ENCODE assay signal across 18 mouse cellular contexts in the genomic region with DNA sequence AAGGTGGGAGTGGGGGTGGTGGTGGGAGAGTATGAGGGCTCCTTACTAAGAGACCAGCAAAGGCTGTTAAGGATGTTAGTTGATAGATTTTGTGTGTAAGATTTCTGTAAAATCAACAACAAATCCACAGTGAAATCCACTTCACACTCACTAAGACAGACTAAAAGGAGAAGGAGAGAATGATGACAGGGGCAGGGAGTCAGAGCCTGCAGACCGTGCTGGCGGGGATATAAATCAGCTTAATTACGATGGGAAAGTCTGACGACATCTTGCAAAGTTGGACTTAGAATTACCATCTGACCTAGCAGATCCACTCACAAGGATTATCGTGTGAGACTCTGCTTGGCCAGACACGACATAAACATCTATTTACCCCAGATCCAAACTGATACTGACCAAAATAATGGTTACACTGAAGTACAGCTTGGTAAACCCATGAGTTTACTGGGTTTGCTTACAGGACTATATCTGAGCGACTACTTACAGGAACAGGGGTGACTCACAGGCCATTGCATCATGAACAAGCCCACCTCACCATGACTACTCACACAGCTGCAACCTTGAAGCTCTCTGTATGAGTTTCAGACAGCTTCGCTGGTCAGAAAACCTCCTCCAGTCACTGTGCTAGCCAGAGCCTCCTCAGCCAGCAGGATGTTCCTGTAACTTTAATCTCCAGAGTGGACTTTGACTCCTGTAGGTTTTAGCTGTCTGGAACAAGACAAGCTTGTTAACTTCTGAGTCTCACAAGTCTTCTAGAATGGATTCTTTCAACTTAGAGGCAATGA. TPM values are rescaled to one million over a fixed set of nuclear protein-coding genes. Genes with fewer than 3 reads are reported as not detected.
DNase-seq lines count a peak whose midpoint lies in the region; ATAC-seq and TF ChIP-seq lines count a peak whose summit lies in the region.
"Had no signal": no experiment of that assay in that cellular context is flagged by ENCODE, and none has a peak within 500 bp of the region (broad histone marks: within the 10 kb centered on the region; RNA-seq: fewer than 3 reads in every experiment).

No protein-coding gene starts in this region.

- H3K4me1 ChIP-seq in intestine, embryonic 16.5 days (ENCODE audit: control insufficient read depth, insufficient read depth, low read length) = peaks cover 16% of the 10 kb centered on the region; the same call in 1 of the 2 replicates
- H3K4me1 ChIP-seq in stomach, postnatal 0 days (replicated peaks; ENCODE audit: control insufficient read depth, insufficient read depth) = no peaks in the 10 kb centered on the region
- H3K4me1 ChIP-seq: embryonic facial prominence, embryonic 15.5 days; hindbrain, embryonic 15.5 days; neural tube, embryonic 12.5 days had no signal

- H3K9me3 ChIP-seq in intestine, embryonic 16.5 days (ENCODE audit: control insufficient read depth, low read length) = no peaks in the 10 kb centered on the region
- no peaks in the 10 kb centered on the region for H3K9me3 ChIP-seq in stomach, postnatal 0 days (ENCODE audit: control insufficient read depth, low read length)
- H3K9me3 ChIP-seq: embryonic facial prominence, embryonic 15.5 days; G1E; hindbrain, embryonic 15.5 days; neural tube, embryonic 12.5 days had no signal

- no peak overlapping the region for H3K4me2 ChIP-seq in intestine, embryonic 16.5 days (ENCODE audit: low read depth, low read length)
- no peak overlapping the region for H3K4me2 ChIP-seq in stomach, postnatal 0 days (replicated peaks; ENCODE audit: low read depth)
- H3K4me2 ChIP-seq: embryonic facial prominence, embryonic 15.5 days; hindbrain, embryonic 15.5 days; neural tube, embryonic 12.5 days had no signal

- no peaks in the 10 kb centered on the region for H3K36me3 ChIP-seq in intestine, embryonic 16.5 days (ENCODE audit: control insufficient read depth, insufficient read depth, low read length)
- no peaks in the 10 kb centered on the region for H3K36me3 ChIP-seq in stomach, postnatal 0 days (ENCODE audit: control insufficient read depth, insufficient read depth, low read length)
- H3K36me3 ChIP-seq: embryonic facial prominence, embryonic 15.5 days; G1E; hindbrain, embryonic 15.5 days; neural tube, embryonic 12.5 days had no signal

- TF ChIP-seq CTCF in stomach, postnatal 0 days (IDR thresholded peaks at IDR 0.05; ENCODE audit: low read depth) = no peak

- peak; percentile 69 for ATAC-seq in intestine, embryonic 16.5 days
- peak; percentile 74; the same call in 1 of the 2 replicates for ATAC-seq in stomach, postnatal 0 days (ENCODE audit: low FRiP score, low TSS enrichment)
- no peak for ATAC-seq in erythroblast, adult 5-6 weeks (replicated peaks; ENCODE audit: low FRiP score, poor library complexity, severe bottlenecking)
- ATAC-seq: forebrain, postnatal 0 days had no signal

- H3K27me3 ChIP-seq in intestine, embryonic 16.5 days (replicated peaks; ENCODE audit: control insufficient read depth, insufficient read depth, low read length) = no peaks in the 10 kb centered on the region
- H3K27me3 ChIP-seq in stomach, postnatal 0 days (ENCODE audit: control insufficient read depth, insufficient read depth, low read length) = no peaks in the 10 kb centered on the region
- H3K27me3 ChIP-seq: embryonic facial prominence, embryonic 15.5 days; hindbrain, embryonic 15.5 days; neural tube, embryonic 12.5 days had no signal

- H3K9ac ChIP-seq in intestine, embryonic 16.5 days (ENCODE audit: low read depth, low read length) = no peak overlapping the region
- no peak overlapping the region for H3K9ac ChIP-seq in stomach, postnatal 0 days (ENCODE audit: low read length)
- H3K9ac ChIP-seq: embryonic facial prominence, embryonic 15.5 days; forebrain, postnatal 0 days; hindbrain, embryonic 15.5 days; neural tube, embryonic 12.5 days had no signal

- no peak for TF ChIP-seq EP300 in stomach, postnatal 0 days (optimal IDR thresholded peaks at IDR 0.05)

- peak; percentile 59 for DNase-seq in heart, adult 11 months
- no peak for DNase-seq in heart, adult 8-10 months (ENCODE audit: low spot score)
- peak; percentile 23 for DNase-seq in urinary bladder, postnatal 14 days (ENCODE audit: low spot score)
- no peak for DNase-seq in urinary bladder, postnatal 4 days (ENCODE audit: low spot score in 2 of 2)
- DNase-seq in stomach, postnatal 0 days (ENCODE audit: low spot score) = no peak
- no peak for DNase-seq in layer of hippocampus, adult 8-10 months (ENCODE audit: low spot score in 2 of 2)
- DNase-seq: B cell, adult 2 months; cerebellum, postnatal 25 days; forebrain, postnatal 0 days; lung, postnatal 4 days; midbrain, embryonic 14.5 days; thymus, adult 18-20 months had no signal

- H3K27ac ChIP-seq in intestine, embryonic 16.5 days (ENCODE audit: low read length) = no peak overlapping the region
- 0 out of 2 replicates have a peak overlapping the region, but pooled peaks have one; percentile 45 for H3K27ac ChIP-seq in stomach, postnatal 0 days (replicated peaks)
- H3K27ac ChIP-seq: embryonic facial prominence, embryonic 15.5 days; hindbrain, embryonic 15.5 days; neural tube, embryonic 12.5 days had no signal

- H3K4me3 ChIP-seq in intestine, embryonic 16.5 days (ENCODE audit: low read length) = no peak overlapping the region
- H3K4me3 ChIP-seq in stomach, postnatal 0 days (ENCODE audit: low read depth, low read length) = no peak overlapping the region
- H3K4me3 ChIP-seq: embryonic facial prominence, embryonic 15.5 days; hindbrain, embryonic 15.5 days; neural tube, embryonic 12.5 days had no signal

- 40% methylated on average over 8 of the region's 8 CpGs for WGBS in intestine, embryonic 16.5 days
- WGBS in stomach, postnatal 0 days = 40% methylated on average over 8 of the region's 8 CpGs

RNA-seq across cellular contexts. Expression of gene Ednra, which starts 50.5 kb away (rescaled TPM):
- total RNA-seq in heart, adult 8-10 months (2022) = 10 to 100 TPM; 28.9 to 43.3 (median 39.1) TPM
- 14.5 and 16.1 TPM in 2 replicates for polyA plus RNA-seq in intestine, embryonic 16.5 days (2015; fragmentation: Nextera tagmentation; extraction: Ambion mirVana)
- polyA plus RNA-seq in stomach, postnatal 0 days (2015; fragmentation: Nextera tagmentation; extraction: Ambion mirVana) = 7.3 and 8.3 TPM in 2 replicates
- 1 to 10 TPM; 4.9 to 5.3 (median 5.1) TPM for total RNA-seq in layer of hippocampus, adult 8-10 months (2022)
- total RNA-seq in erythroblast, adult 5-6 weeks (2015; ENCODE audit: low replicate concordance) = 0.77 and 1.5 TPM in 2 replicates
- total RNA-seq in erythroblast, adult 5-6 weeks (2017; ENCODE audit: low replicate concordance) = 0.17 and 0.42 TPM in 2 replicates
- polyA plus RNA-seq: G1E had no signal

Comparison
In these comparisons a context has a peak if more than half of its experiments do, and no peak if none do; other contexts are left out.
1. DNase-seq: peak in heart, adult 11 months (single experiment) and urinary bladder, postnatal 14 days (single experiment); none in heart, adult 8-10 months (single experiment), urinary bladder, postnatal 4 days (0 of 2), stomach, postnatal 0 days (single experiment) and layer of hippocampus, adult 8-10 months (0 of 2).
2. RNA of gene Ednra, which starts 50.5 kb away (total RNA-seq): 28.9 to 43.3 TPM in heart, adult 8-10 months; 4.9 to 5.3 TPM in layer of hippocampus, adult 8-10 months and 0.17 to 1.5 TPM in erythroblast, adult 5-6 weeks; every median in the first group is over 4 times any median in the second.